ENCODE assay signal across 8 mouse cellular contexts in genomic region chr9:77406906-77407305, GRCm38 (mm10). TPM values are rescaled to one million over a fixed set of nuclear protein-coding genes. Genes with fewer than 3 reads are reported as not detected.
DNase-seq lines count a peak whose midpoint lies in the region; ATAC-seq and TF ChIP-seq lines count a peak whose summit lies in the region.

No protein-coding gene starts in this region.

- peak; percentile 62 for DNase-seq in forebrain, embryonic 11.5 days (ENCODE audit: low spot score)
- DNase-seq in urinary bladder, adult 18-20 months (ENCODE audit: low spot score in 2 of 2): peak; percentile 26 to 38
- no peak for DNase-seq in urinary bladder, postnatal 10 days (ENCODE audit: low spot score)
- peak; percentile 50 for DNase-seq in induced T-regulatory cell, adult 2 months (ENCODE audit: low read depth)
- DNase-seq in lung, postnatal 0 days (ENCODE audit: low spot score): peak; percentile 70
- peak; percentile 71 for DNase-seq in thymus, postnatal 25 days

- no peaks in the 10 kb centered on the region for H3K4me1 ChIP-seq in forebrain, embryonic 11.5 days (replicated peaks; ENCODE audit: control insufficient read depth, insufficient read depth, low read length)
- H3K4me1 ChIP-seq in forebrain, embryonic 16.5 days (replicated peaks; ENCODE audit: control insufficient read depth, insufficient read depth, low read length): 0 out of 2 replicates have a peak, but pooled peaks cover 3% of the 10 kb centered on the region
- H3K4me1 ChIP-seq in lung, postnatal 0 days (ENCODE audit: insufficient read depth, low read depth, low read length): peaks cover 4% of the 10 kb centered on the region; the same call in 1 of the 2 replicates

- no peak for ATAC-seq in forebrain, embryonic 11.5 days (replicated peaks; ENCODE audit: low FRiP score)
- no peak for ATAC-seq in forebrain, embryonic 16.5 days
- ATAC-seq in lung, postnatal 0 days: peak; percentile 57; the same call in 1 of the 2 replicates
- no peak for ATAC-seq in inflammation-experienced regulatory T-cells, adult 6 months

- 60% methylated on average over 7 of the region's 7 CpGs for WGBS in forebrain, embryonic 11.5 days
- 60% methylated on average over 7 of the region's 7 CpGs for WGBS in forebrain, embryonic 16.5 days
- WGBS in lung, postnatal 0 days: 48% methylated on average over 7 of the region's 7 CpGs

- no peak overlapping the region for H3K4me3 ChIP-seq in forebrain, embryonic 11.5 days (ENCODE audit: low read depth, low read length)
- no peak overlapping the region for H3K4me3 ChIP-seq in forebrain, embryonic 16.5 days (replicated peaks; ENCODE audit: low read length)
- no peak overlapping the region for H3K4me3 ChIP-seq in lung, postnatal 0 days (ENCODE audit: low read depth, low read length)

- no peak overlapping the region for H3K4me2 ChIP-seq in forebrain, embryonic 11.5 days (ENCODE audit: low read depth, low read length, severe bottlenecking)
- no peak overlapping the region for H3K4me2 ChIP-seq in forebrain, embryonic 16.5 days (ENCODE audit: low read length)
- no peak overlapping the region for H3K4me2 ChIP-seq in lung, postnatal 0 days (replicated peaks; ENCODE audit: low read depth, low read length)

- no peak for TF ChIP-seq EP300 in lung, postnatal 0 days (IDR thresholded peaks at IDR 0.05)

- H3K9ac ChIP-seq in forebrain, embryonic 11.5 days (ENCODE audit: low read length): no peak overlapping the region
- H3K9ac ChIP-seq in forebrain, embryonic 16.5 days (replicated peaks; ENCODE audit: low read depth, low read length): no peak overlapping the region
- no peak overlapping the region for H3K9ac ChIP-seq in lung, postnatal 0 days (replicated peaks; ENCODE audit: low read depth)

- no peaks in the 10 kb centered on the region for H3K9me3 ChIP-seq in forebrain, embryonic 11.5 days (ENCODE audit: control insufficient read depth, low read length)
- H3K9me3 ChIP-seq in forebrain, embryonic 16.5 days (ENCODE audit: control insufficient read depth, low read length): no peaks in the 10 kb centered on the region
- H3K9me3 ChIP-seq in lung, postnatal 0 days (ENCODE audit: low read length): no peaks in the 10 kb centered on the region

- no peak overlapping the region for H3K27ac ChIP-seq in forebrain, embryonic 11.5 days (ENCODE audit: low read depth, low read length)
- H3K27ac ChIP-seq in forebrain, embryonic 16.5 days (ENCODE audit: low read length): no peak overlapping the region
- no peak overlapping the region for H3K27ac ChIP-seq in lung, postnatal 0 days (ENCODE audit: low read length)

- no peaks in the 10 kb centered on the region for H3K27me3 ChIP-seq in forebrain, embryonic 11.5 days (ENCODE audit: control insufficient read depth, insufficient read depth, low read length)
- H3K27me3 ChIP-seq in forebrain, embryonic 16.5 days (replicated peaks; ENCODE audit: control insufficient read depth, insufficient read depth, low read length): no peaks in the 10 kb centered on the region
- no peaks in the 10 kb centered on the region for H3K27me3 ChIP-seq in lung, postnatal 0 days (replicated peaks; ENCODE audit: insufficient read depth, low read length)

- peak; percentile 72 for TF ChIP-seq CTCF in lung, postnatal 0 days (IDR thresholded peaks at IDR 0.05)

- no peaks in the 10 kb centered on the region for H3K36me3 ChIP-seq in forebrain, embryonic 11.5 days (ENCODE audit: control insufficient read depth, insufficient read depth, low read length)
- no peaks in the 10 kb centered on the region for H3K36me3 ChIP-seq in forebrain, embryonic 16.5 days (ENCODE audit: control insufficient read depth, insufficient read depth)
- H3K36me3 ChIP-seq in lung, postnatal 0 days (ENCODE audit: insufficient read depth, low read length): no peaks in the 10 kb centered on the region

RNA-seq across cellular contexts. Expression of gene Mlip, which starts 54.1 kb away (rescaled TPM):
- polyA plus RNA-seq in forebrain, embryonic 11.5 days (2014; fragmentation: Nextera tagmentation; extraction: Ambion mirVana): 0.27 TPM in 1 of 2 replicates, not detected in the other
- polyA plus RNA-seq in forebrain, embryonic 16.5 days (2015; fragmentation: Nextera tagmentation; extraction: Ambion mirVana): 8.0 and 11.6 TPM in 2 replicates
- polyA plus RNA-seq in lung, postnatal 0 days (2015; fragmentation: Nextera tagmentation; extraction: Ambion mirVana): 1.8 and 3.1 TPM in 2 replicates
- polyA plus RNA-seq in inflammation-experienced regulatory T-cells, adult 6 months (2017; shearing (Covaris generic)): under 1 TPM in 1 of 3 experiments, not detected in 2; 0.23 TPM
